Mouse (Mus musculus) layer of hippocampus, adult 9-11 months (tissue): ENCODE data around the gene E4f1.
A peak's percentile ranks its signal among the peaks of the same experiment; 100 is the strongest.

Experiments used
- DNase-seq: peaks from one replicate; pipeline ENCODE4 v3.0.0; 2022

E4f1 gene

GRCm38 (mm10) chr17:24469910-24470602, at the start of gene E4f1, which contains the start of gene Pgp:
Gene E4f1 (minus strand): TSS chr17:24470313.
Gene Pgp (plus strand): TSS chr17:24470392.
- peak; percentile 99 for DNase-seq

- no peak for DNase-seq
Measured at GRCm38 (mm10) chr17:24514270-24515257, 44.5 kb upstream of the E4f1 start.

GRCm38 (mm10) chr17:24513609-24514008, 43.5 kb upstream of the E4f1 start:
- DNase-seq: peak; percentile 63

- no peak for DNase-seq
Measured at GRCm38 (mm10) chr17:24507806-24508460, 37.8 kb upstream of the E4f1 start.

- DNase-seq: no peak
Measured at GRCm38 (mm10) chr17:24507129-24507664, 37.1 kb upstream of the E4f1 start.

- peak; percentile 56 for DNase-seq
Measured at GRCm38 (mm10) chr17:24506332-24507070, 36.4 kb upstream of the E4f1 start.

GRCm38 (mm10) chr17:24505286-24505955, 35.3 kb upstream of the E4f1 start:
- DNase-seq: no peak

GRCm38 (mm10) chr17:24504085-24504484, 34.0 kb upstream of the E4f1 start:
- no peak for DNase-seq

GRCm38 (mm10) chr17:24502208-24502607, 32.1 kb upstream of the E4f1 start:
- DNase-seq: no peak

GRCm38 (mm10) chr17:24496026-24496425, 25.9 kb upstream of the E4f1 start:
- no peak for DNase-seq

GRCm38 (mm10) chr17:24495443-24495842, 25.3 kb upstream of the E4f1 start:
- peak; percentile 87 for DNase-seq

GRCm38 (mm10) chr17:24494627-24495335, 24.7 kb upstream of the E4f1 start:
- DNase-seq: peak; percentile 71

GRCm38 (mm10) chr17:24490399-24490798, 20.3 kb upstream of the E4f1 start:
- peak; percentile 60 for DNase-seq

GRCm38 (mm10) chr17:24489265-24490030, 19.3 kb upstream of the E4f1 start:
- no peak for DNase-seq

GRCm38 (mm10) chr17:24488662-24489264, 18.6 kb upstream of the E4f1 start:
- DNase-seq: no peak

- no peak for DNase-seq
Measured at GRCm38 (mm10) chr17:24488186-24488661, 18.1 kb upstream of the E4f1 start, which contains the start of gene Caskin1. Gene Caskin1 (plus strand): TSS chr17:24488601.

GRCm38 (mm10) chr17:24485090-24485860, 15.2 kb upstream of the E4f1 start:
- DNase-seq: no peak

- no peak for DNase-seq
Measured at GRCm38 (mm10) chr17:24483495-24483894, 13.4 kb upstream of the E4f1 start.
